Mouse (Mus musculus): ENCODE measurements around the gene Nelfa.
"Not testable (repeated sequence)": the region's sequence is repeated elsewhere in the genome, so short reads cannot be mapped to it uniquely, and the experiment has no call there.

The Nelfa gene

DNA sequence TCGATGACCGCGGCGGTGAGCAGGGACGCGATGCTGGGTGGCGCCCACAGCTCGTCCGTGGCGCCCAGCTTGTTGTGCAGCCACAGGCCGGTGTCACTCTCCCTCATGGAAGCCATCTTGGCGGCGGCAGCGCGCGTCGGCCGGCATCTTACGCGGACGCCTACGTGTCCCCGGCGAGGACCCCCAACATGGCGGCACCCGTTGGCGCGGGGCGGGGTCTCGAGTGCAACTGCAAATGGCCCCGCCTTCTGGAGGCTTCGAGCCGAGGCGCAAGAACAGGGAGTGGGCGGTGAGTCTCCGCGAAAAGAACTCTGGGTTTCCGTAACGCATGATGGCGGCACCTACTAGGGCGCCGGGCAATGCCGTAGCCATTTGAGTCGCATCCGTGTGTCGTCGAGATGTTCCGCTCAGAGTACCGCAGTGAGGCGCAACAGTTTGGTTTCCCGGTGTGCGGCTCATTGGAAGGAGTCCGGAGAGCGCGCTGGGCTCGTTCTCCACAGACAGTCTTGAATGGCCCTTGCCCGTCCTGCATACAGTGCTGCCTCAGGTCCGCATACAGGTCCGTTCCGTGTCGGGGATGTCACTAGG, at the start of gene Nelfa:
Gene Nelfa (minus strand): TSS at position 294 of the 588 bp plus-strand sequence.
- DNase-seq (ENCODE audit: low spot score) = peak; percentile 99

DNA sequence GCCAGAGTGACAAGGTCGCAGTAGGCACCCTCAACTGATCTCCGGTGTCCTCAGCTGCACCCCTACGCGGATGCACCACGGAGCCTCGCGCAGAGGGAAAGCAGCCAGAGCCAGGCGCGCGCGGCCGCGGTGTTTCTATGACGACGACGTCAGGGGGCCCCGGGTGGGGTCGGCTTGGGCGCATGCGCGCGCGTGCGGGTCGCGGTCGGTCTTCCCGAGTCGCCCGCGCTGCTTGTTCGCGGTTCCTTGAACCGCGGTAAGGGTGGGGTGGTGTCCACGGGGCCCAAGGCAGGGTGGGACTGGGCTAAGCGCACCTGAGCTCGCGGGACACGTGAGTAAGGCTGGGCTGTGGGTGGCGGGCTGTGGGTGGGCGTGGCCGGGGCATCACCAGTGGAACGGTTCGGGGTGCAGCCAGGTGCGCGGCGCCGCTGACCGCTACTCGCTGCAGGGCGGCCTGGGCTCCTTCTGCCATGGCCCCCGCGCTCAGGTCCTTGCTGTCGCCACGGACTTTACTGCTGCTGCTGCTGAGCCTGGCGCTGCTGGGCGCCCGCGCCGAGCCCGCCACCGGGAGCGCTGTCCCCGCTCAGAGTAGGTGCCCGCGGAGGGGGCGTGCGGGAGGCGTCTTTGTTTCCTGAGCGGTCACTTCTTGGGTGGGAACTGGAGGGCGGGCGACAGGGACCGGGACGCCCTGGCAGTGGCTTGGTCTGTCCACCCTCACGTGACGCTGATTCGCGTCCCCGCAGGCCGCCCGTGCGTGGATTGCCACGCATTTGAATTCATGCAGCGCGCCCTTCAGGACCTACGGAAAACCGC, 47.3 kb upstream of the Nelfa start, which contains the start of gene Gm1673:
Gene Gm1673 (plus strand): TSS at position 125 of the 813 bp plus-strand sequence.
- peak; percentile 45 for DNase-seq (ENCODE audit: low spot score)

GRCm38 (mm10) chr5:33982731-33983259, 46.6 kb upstream of the Nelfa start:
- no peak for DNase-seq (ENCODE audit: low spot score)

GRCm38 (mm10) chr5:33976267-33976666, 40.1 kb upstream of the Nelfa start:
- no peak for DNase-seq (ENCODE audit: low spot score)

DNA sequence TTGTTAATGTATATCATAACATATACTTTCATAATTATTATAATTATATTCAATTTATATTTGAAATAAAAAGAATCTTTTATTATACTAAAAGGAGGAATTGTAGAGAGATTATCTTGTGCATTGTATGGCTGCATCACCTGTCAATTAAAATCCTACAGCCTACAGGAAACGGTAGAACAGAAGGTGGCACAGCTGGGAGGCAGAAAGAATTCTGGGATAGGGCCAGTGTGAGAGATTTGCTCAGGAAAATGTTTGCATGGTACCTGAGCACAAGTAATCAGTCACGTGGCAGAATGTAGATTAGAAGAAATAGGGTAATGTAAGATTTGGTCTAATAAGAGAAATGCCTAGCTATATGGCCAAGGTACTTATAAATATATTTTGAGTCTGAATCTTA, 38.5 kb upstream of the Nelfa start:
- no peak for DNase-seq (ENCODE audit: low spot score)

DNA sequence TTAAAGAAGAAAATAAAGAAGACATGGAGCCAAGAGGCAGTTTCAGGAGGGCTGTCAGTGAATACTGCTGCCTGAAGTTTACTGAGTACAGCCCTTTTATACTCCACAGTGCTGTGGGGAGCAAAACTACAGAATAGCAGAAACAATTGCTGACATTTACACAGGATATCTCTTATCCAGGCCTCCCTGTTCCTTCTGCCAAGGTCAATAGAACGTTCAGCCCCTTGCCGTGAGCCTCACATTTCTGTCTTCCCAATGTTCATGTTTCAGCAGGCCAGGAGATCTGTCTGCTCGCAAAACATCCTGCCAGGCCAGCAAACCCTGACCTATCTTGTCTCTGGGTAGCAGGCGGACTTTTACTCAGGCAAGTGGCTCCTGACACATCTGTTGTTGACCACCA, 23.2 kb upstream of the Nelfa start:
- DNase-seq (ENCODE audit: low spot score) = no peak

DNA sequence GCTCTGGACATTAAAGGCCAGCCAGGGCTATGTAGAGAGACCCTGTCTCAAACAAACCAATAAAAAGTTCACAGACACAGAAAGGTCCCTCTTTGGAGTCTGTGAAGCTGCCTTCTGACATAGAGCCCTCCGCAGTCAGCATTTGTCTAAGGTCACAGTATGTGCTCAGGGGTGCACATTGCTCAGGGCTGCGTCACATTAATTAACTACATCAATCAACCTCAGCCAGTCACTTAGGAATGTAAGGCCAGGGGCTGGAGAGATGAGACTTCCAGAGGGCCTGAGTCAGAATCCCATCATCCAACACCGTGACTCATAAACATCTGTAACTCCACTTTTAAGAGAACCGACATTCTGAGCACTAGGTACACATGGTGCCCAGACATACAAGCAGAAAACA, 19.7 kb upstream of the Nelfa start:
- DNase-seq (ENCODE audit: low spot score) = no peak

GRCm38 (mm10) chr5:33954354-33954753, 18.1 kb upstream of the Nelfa start:
- DNase-seq (ENCODE audit: low spot score) = peak; percentile 78

DNA sequence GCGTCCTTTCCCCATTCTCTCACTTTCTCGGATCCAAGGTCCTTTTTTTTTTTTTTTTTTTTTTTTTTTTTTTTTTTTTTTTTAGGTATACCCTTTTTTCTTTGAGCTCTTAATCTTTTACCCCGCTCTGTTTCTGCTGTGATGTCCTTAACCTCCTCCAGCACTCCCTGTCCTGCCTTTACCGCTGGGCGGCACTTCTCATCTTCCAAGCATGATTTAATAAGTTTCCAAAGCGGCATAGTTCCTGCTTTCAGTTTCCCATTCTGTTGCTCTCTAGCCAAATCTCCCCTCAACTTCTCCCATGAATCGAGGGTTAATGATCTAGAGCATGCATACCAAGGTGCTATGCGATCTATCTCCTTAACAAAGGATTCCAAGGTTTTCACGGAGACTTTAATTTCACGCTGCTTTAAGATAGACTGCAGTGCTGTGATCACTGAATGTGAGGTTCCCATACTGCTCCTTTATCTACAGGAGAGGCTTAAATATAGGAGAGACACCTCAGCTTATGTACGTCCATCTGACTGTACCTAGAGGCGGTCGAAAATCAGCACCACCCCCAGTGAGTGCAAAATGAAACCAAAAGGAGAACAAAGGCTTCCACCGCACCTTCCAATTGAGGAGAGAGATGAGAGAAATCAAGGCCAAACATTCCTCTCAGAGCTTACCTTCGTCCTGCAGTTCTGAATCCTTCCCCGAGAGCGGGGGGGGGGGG, 17.4 kb upstream of the Nelfa start:
- no peak for DNase-seq (ENCODE audit: low spot score)

DNA sequence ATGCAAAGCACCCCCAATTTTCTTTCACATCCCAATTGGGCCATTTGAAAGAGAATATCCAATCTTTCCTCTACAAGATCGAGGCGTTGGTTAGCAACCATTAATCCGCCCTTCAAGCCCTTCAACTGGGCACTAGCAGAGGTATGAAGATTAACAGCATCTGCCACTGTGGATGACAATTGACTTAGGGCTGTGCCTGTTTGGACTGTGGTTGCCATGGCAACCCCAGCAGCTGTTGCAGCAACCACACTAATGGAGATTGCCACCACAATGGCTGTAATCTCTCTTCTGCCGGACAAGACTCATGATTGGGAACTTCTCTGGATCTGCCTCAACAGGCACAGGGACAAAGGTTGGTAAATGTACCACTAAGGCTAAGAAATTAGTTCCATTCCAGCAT, 12.1 kb upstream of the Nelfa start:
- no peak for DNase-seq (ENCODE audit: low spot score)

DNA sequence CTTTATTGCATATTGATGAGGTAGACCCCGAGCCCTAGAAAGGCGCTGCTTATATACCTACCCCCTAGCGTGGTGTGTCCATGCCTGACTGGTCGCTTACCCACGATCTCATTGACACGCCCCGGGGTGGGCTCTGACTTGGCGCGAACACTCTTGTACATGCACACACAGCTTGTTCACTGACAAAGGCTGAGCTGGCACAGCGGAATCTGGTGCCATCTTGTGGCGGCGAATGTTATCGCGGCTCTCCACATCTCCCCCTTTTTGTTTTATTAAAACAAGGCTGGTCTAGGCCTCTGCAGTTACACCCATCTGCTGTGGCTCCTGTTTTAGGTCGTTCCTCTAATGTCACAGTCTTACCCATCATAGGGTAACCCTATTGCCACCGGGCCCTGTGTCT, 10.8 kb upstream of the Nelfa start:
- not testable (repeated sequence) for DNase-seq (ENCODE audit: low spot score)

- peak; percentile 55 for DNase-seq (ENCODE audit: low spot score)
These were observed 2.2 kb upstream of the Nelfa start for GRCm38 (mm10) chr5:33938448-33938847.

GRCm38 (mm10) chr5:33937230-33937629, 1.0 kb upstream of the Nelfa start:
- DNase-seq (ENCODE audit: low spot score) = no peak

DNA sequence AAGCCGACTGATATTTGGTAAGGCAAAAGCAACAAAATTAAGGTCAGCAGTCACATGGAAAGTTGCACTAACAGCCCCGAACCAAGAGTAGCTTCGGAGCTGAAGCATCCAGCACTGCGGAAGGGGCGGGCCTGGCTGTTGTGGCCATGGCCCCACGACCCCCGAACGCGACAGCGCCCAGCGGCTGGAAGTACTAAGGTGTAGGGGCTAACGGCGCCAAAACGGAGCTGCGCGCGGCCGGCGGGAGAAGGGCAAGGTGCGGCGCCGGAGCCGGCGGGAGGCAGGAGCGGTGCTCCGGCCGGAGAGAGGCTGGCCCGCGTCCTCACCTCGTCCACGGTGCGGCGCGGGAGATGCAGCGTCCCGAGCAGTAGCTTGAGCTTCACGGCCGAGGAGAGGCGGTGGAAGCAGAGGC, 507 bp downstream of the Nelfa start:
- no peak for DNase-seq (ENCODE audit: low spot score)

GRCm38 (mm10) chr5:33934877-33935276, 1.3 kb downstream of the Nelfa start:
- no peak for DNase-seq (ENCODE audit: low spot score)

- DNase-seq (ENCODE audit: low spot score) = no peak
These were observed 2.1 kb downstream of the Nelfa start for GRCm38 (mm10) chr5:33934081-33934480.

- no peak for DNase-seq (ENCODE audit: low spot score)
These were observed 3.8 kb downstream of the Nelfa start for GRCm38 (mm10) chr5:33932413-33932812.

DNA sequence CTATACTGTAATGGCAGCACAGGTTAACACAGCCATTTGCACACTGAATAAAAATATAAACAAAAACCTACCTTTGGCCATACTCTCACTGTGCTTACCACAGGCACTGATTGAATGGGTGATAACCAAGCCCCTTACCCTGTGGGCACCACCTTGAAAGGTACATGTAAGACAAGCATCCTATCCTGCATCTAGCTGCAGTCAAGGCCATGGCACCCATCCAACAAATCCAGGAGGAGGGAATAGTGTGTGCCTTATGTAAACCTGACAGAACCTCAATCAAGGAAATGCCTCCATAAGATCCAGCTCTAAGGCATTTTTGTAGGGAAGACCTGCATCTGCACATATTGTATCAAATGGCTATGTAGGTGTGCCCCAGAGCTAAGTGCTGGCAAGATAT, 10.0 kb downstream of the Nelfa start:
- no peak for DNase-seq (ENCODE audit: low spot score)

- no peak for DNase-seq (ENCODE audit: low spot score)
These were observed 13.6 kb downstream of the Nelfa start for GRCm38 (mm10) chr5:33922566-33922965.

GRCm38 (mm10) chr5:33921486-33922235, 14.6 kb downstream of the Nelfa start:
- DNase-seq (ENCODE audit: low spot score) = no peak

- DNase-seq (ENCODE audit: low spot score) = no peak
These were observed 15.3 kb downstream of the Nelfa start for GRCm38 (mm10) chr5:33920924-33921323.

DNA sequence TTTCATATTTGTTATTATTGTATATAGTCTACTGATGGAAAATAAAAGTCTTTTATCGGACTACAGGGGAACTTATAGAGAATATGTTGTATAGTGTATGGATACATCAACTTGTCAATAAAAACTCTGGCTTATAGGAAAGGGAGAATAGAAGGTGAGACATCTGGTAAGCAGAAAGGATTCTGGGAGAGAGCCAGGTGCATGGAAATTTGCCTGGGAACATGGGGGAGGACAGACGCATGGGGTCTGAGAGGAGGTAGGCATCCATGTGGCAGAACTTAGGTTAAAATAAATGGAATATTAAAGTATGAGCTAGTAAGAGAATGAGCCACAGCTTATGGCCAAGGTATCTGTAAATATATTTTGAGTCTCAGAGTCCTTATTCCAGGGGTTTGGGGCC, 16.2 kb downstream of the Nelfa start:
- DNase-seq (ENCODE audit: low spot score) = no peak
